Mouse (Mus musculus) CH12.LX (cell line): Measurements from ENCODE around the gene Fbxo36.

Experiments
- CHD1 ChIP-seq: IDR thresholded peaks from 2 replicates; pipeline ENCODE4 v1.6.1; 2012; ENCODE audit warnings: low read depth, low read length, improper control_type of control experiment, inconsistent platforms
- CTCF ChIP-seq, 2 experiments: IDR thresholded peaks in 1 of 2; conservative IDR thresholded peaks in 1 of 2; 2 replicates each; pipeline ENCODE4 v1.5.1; 2011 to 2012; ENCODE audit warnings: low read depth in 2 of 2, low read length in 2 of 2, improper control_type of control experiment in 1 of 2, inconsistent platforms in 1 of 2, mild to moderate bottlenecking in 1 of 2, moderate library complexity in 1 of 2
- EP300 ChIP-seq: IDR thresholded peaks from 2 replicates; pipeline ENCODE4 v1.6.1; 2011; ENCODE audit warnings: low read length, improper control_type of control experiment
- IRF4 ChIP-seq: IDR thresholded peaks from 2 replicates; pipeline ENCODE4 v1.6.1; 2014; ENCODE audit warnings: low read depth, mild to moderate bottlenecking, inconsistent platforms, low read length, improper control_type of control experiment
- MAZ ChIP-seq: IDR thresholded peaks from 2 replicates; pipeline ENCODE4 v1.6.1; 2012; ENCODE audit warnings: low read depth, mild to moderate bottlenecking, inconsistent platforms, low read length, improper control_type of control experiment, moderate library complexity
- MEF2A ChIP-seq: IDR thresholded peaks from 2 replicates; pipeline ENCODE4 v1.6.1; 2014; ENCODE audit warnings: low read depth, mild to moderate bottlenecking, inconsistent platforms, low read length, improper control_type of control experiment, borderline replicate concordance
- NRF1 ChIP-seq: IDR thresholded peaks from 2 replicates; pipeline ENCODE4 v1.6.1; 2014; ENCODE audit warnings: low read depth, mild to moderate bottlenecking, inconsistent platforms, low read length, improper control_type of control experiment, moderate library complexity
- POLR2A ChIP-seq: IDR thresholded peaks from 2 replicates; pipeline ENCODE4 v1.6.1; 2011; ENCODE audit warnings: low read depth, mild to moderate bottlenecking, improper control_type of control experiment, low read length
- POLR2AphosphoS2 ChIP-seq: IDR thresholded peaks from 2 replicates; pipeline ENCODE4 v1.6.1; 2011; ENCODE audit warnings: low read depth, low read length, improper control_type of control experiment
- TBP ChIP-seq: conservative IDR thresholded peaks from 2 replicates; pipeline ENCODE4 v1.6.1; 2011; ENCODE audit warnings: low read depth, low read length, improper control_type of control experiment
- TCF12 ChIP-seq: IDR thresholded peaks from 2 replicates; pipeline ENCODE4 v1.6.1; 2014; ENCODE audit warnings: low read depth, mild to moderate bottlenecking, inconsistent platforms, low read length, improper control_type of control experiment
- USF2 ChIP-seq: conservative IDR thresholded peaks from 2 replicates; pipeline ENCODE4 v1.6.1; 2011; ENCODE audit warnings: low read depth, low read length, improper control_type of control experiment
- ZC3H11A ChIP-seq: IDR thresholded peaks from 2 replicates; pipeline ENCODE4 v1.6.1; 2012; ENCODE audit warnings: low read depth, mild to moderate bottlenecking, inconsistent platforms, low read length, improper control_type of control experiment

DNA sequence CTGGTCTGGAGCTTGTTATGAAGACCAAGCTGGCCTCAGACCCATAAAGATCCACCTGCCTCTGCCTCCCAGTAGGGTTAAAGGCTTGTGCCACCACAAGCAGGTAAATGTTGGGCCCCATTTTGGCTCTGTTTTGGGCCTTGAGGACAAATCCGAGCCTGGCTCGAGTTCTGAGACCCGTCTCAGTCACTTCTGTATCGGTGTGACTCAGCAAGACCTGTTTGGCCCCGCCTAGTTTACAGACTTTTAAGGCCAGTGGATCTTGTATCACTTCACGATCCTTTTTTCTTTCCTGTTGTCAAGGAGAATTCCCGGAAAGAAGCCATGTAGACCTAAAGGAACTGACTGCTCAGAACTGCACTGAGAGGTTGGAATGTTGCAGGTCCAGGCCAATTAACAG is 50.9 kb downstream of the Fbxo36 start:
- TF ChIP-seq MAZ (no peak), POLR2AphosphoS2 (no peak), MEF2A (no peak), USF2 (no peak), CTCF (conservative IDR thresholded peaks at IDR 0.05 in 1 of 2, IDR thresholded peaks at IDR 0.05 in 1 of 2; ENCODE audit: low read depth in 2 of 2, low read length in 2 of 2) (no peak), EP300 (no peak), IRF4 (no peak), POLR2A (no peak), TCF12 (no peak), ZC3H11A (no peak), TBP (no peak), NRF1 (no peak), CHD1 (no peak)
